Mouse (Mus musculus) neural tube, embryonic 10.5 days (tissue): ENCODE results near the gene Wbp1.

Source experiments
- DNase-seq: peaks from one replicate; pipeline ENCODE4 v3.0.0-alpha.2; 2017; ENCODE audit warnings: low spot score; ENCODE audit errors: extremely low spot score

Wbp1 gene

DNA sequence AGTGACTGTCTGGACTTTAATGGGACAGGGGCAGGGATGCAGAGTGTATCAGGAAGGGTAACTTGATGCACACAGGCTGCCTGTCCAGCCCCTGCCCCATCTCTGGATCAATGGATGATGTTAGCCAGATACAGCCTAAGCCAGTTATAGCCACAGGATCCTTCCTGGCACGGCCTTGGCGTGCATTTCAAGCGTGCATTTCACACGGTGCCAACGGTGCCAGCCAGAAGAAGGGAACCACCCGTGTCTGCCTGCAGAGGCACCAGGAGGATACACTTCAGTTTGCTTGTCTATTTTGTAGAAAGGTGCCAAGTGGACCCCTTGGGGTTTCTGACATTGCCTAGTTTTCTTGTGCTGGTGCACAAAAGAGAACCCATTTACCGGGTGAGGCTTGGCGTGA is 18.7 kb upstream of the Wbp1 start:
- DNase-seq = no peak

DNA sequence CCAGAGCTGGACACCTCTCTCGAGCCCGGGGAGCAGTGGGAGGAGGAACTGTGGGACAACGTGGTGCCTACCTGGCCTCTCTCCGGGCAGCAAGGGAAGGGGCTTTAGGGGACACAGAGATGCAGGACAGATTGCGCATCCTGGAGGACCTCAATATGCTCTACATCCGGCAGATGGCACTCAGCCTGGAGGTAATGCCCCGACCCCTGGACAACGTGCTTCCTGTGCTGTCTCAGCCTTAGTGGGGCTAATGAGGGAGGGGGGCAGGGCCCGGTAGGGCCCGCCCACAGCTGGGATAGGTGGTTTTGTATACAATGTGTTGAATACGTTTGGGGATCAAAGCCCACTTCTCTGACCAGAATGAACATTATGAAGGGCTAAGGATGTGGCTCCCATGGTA is 16.7 kb upstream of the Wbp1 start:
- peak; percentile 75 for DNase-seq

DNA sequence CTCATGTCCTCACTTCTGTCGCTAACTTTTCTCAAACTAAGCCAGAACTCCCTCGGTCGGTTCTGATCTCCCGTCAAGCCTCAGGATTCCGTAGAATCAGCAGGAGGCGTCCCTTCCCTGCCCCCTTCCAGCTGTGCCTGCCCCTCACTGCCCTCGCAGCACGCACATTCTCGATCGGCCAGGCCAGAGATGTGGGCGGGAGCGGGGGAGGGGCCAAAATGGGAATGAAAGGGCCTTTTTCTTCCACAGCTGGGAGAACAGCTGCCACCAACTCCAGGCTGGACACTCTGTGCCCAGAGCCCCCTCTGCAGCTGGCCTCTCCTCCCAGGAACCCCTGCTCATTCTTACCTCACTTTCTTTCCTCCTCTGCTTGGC is 16.2 kb upstream of the Wbp1 start:
- peak; percentile 91 for DNase-seq

DNA sequence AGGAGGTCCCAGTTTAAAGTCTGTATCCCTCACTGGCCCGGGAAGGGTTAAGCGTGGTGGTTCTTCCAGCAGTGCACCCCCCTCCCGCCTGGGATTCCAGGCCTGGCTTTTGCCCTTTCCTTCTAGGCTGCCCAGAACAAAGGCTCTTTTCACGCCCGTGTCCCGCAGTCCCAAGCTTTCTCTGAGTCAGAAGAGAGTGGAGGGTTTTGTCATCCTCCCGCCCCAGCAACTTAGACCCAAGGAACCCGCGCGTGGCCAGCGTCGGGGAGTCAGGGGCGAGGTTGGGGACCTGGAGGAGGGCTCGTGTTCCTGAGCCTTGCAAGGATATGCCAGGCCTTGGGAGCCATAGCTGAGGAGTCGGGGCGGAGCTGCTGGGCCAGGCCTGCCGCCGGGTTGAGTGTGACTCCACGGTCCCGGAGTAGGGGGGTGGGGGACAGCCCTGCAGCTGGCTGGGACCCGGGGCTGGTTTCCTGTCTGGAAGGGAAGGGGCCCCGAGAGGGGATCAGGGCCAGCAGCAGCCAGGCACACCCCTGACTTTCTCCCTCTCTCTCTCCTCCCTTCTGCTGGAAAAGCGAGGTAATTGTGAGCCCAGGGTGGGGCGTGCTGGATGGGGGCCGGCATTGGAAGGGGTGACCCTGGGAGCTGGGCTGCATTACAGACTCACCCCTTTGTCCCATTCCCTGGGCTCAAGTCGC is 15.7 kb upstream of the Wbp1 start:
- peak; percentile 89 for DNase-seq

DNA sequence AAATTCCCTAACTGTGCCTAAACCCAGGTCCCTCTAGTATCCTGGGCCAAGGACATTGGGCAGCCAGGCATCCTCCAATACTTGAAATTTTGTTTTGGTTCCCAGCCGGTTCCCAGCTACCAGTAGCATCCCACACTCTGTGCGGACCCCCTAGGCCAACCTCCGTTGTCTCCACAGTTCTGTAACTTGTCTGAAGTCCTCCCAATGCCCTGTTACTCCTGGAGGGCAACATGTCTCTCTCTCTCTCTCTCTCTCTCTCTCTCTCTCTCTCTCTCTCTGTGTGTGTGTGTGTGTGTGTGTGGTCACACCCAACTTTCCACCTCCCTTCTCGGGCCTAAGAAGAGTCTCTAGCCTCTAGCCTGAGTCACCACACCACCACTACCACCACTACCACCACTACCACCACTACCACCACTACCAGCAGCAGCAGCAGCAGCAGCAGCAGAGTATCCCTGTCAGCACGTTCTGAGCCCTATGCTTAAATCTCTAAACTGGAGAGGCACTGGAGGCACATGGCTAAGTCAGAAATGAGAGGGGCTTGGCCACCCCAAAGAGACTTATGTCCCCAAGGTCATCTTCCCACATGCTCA is 15.0 kb upstream of the Wbp1 start:
- no peak for DNase-seq

DNA sequence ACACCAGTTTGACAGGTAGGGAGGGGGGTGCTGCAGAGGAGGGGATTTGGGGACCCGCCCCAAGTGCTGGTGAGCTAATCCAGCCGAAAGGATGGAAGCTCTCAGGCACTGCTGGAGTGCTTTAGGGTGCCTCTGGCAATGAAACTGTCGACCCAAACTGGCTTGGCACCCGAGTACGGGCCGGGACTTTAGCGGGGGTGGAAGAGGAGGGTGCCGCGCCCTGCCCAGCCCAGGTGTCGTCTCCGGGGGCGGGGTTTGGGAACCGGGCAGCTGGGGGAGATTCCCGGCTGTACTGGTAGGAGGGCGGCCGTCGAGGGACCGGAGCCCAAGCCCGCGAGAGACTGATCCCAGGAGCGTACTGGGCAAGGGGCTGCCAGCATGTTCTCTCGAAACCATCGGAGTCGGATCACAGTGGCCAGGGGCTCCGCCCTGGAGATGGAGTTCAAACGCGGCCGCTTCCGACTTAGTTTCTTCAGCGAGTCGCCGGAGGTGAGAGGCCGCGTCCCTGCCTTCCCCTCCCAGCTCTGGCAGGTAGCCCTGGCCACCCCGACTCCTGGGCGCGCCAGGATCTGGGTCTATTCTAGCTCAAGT is 14.3 kb upstream of the Wbp1 start:
- peak; percentile 41 for DNase-seq

DNA sequence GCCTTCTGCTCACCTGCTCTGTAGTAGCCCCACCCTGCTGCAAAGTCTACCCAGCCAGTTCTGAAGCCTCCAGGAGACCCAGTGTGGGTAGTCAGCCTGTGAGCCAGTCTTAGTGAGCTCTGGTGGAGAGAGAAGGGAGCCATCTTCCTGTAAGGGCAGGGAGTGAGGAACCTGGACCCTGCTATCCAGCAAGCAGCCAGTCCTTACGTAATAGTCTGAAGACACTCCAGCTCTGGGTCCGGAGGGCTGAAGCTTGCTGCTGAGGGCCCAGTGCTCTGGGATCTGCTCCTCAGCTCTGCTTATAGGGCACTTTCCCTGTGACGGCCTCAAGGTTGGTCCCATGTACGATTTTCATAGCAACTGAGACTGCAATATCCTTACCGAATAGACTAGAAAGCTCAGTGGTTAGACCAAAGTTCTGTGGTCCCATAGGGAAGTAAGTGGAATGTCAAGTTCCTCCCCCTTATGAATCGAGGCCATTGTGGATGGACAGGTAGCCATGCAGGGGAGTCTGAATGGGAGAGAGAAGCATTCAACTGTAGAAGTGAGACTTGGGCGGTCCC is 13.7 kb upstream of the Wbp1 start, which contains the start of gene Rtkn:
Gene Rtkn, plus strand, starts transcription at position 513 of the 563 bp plus-strand sequence.
- no peak for DNase-seq

DNA sequence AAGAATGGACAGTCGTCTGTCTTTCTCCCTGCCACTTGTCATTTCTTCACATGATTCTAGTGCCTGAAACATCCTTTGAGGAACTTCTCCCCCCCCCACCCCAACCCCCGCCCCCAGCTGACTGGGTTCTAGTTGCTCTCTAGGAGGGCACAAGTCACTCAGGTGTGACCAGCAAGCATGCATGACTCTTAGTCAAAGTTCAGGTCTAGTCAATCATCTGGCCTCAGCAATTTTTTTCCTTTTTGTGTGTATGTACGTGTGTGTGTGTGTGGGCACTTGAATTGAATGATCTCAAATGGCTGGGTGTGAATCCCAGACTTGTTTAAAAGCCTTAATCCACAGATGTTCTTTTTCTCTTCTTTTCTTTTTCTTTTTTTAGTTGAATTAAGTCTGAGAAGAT is 12.9 kb upstream of the Wbp1 start:
- no peak for DNase-seq

DNA sequence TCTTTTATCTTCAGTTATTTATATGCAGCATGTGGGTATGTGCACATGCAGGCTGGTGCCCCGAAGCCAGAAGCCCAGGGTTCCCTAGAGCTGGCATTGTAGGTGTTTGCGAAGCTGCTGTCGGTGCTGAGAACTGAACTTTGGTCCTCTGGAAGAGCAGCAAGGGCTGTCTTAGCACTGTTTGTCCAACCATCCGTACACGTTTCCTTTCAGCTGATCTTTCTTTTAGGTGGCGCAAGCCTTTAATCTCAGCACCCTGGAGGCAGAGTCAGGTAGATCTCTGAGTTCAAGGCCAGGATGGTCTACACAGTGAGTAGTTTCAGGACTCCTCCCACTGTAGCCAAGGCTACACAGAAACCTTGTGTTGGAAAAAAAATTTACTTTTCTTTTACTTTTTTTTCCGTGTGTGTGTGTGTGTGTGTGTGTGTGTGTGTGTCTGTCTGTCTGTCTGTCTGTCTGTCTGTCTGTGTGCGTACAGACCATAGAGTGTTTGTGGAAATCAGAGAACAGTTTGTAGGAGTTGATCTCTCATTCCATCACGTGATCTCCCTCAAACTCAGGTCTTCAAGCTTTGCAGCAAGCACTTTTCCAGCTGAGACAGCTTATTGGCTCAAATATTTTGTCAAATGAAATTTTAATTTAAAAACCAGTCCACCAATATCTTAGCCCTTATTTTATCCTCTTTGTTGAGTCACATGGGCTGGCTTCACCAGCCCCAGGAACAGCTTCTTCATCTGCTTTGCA is 11.0 kb upstream of the Wbp1 start:
- DNase-seq = no peak

DNA sequence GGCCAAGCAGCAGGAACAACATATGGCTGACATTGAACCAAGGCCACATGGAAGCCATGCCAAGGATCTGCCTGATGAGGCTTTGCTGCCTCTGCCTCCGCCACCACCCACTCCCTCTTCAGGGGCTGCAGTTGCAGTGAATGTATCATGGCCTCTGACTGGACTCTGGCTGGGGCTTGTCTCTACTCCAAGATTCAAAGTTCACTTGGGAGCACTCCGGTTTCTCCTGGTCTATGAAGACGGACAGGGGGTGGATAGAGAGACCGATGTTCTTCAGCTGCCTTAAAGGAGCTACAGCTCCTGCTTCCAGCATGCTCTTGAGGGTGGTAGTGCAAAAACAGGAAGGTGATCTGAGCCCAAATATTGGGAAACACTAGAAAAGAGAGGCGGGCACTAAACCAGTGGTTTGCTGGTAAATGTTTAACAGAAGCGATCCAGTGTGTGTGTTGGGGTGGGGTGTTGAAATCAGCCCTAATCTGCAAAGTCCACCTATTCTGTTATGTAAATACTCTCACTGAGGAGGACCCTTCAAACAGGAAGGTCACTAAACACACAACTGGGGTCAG is 10.2 kb upstream of the Wbp1 start:
- DNase-seq = no peak

DNA sequence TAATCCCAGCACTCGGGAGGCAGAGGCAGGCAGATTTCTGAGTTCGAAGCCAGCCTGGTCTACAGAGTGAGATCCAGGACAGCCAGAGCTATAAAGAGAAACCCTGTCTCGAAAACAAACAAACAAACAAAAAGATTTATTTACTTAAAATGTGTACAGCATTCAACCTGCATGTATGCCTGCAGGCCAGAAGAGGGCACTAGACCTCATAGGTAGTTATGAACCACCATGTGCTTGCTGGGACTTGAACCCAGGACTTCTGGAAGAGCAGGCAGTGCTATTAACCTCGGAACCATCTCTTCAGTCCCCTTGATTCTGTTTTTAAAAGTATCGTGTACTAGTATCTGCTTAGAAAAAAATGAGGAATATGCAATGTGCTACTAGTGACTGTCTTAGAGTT is 6.1 kb upstream of the Wbp1 start:
- no peak for DNase-seq

DNA sequence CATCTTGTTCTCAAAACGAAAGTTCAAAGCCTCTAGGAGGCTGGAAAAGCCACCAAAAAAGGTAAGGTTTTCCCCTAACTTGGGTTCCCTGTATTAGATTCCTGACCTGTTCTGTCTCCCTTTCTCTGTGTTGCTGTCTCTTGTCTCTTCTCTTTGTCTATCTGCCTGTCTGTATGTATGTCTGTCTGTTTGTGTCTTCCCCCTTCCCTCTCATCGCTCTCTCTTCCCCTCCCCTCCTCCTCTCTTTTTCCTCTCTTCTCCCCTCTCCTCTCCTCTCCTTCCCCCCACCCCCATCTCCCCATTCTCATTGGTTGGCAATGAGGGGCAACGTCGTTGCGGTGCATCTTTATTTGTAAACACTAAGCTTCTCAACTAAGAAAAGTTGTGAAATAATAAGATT is 4.0 kb upstream of the Wbp1 start, which contains the start of gene Ino80b:
Gene Ino80b, minus strand, starts transcription at position 101 of the 400 bp plus-strand sequence.
- no peak for DNase-seq

DNA sequence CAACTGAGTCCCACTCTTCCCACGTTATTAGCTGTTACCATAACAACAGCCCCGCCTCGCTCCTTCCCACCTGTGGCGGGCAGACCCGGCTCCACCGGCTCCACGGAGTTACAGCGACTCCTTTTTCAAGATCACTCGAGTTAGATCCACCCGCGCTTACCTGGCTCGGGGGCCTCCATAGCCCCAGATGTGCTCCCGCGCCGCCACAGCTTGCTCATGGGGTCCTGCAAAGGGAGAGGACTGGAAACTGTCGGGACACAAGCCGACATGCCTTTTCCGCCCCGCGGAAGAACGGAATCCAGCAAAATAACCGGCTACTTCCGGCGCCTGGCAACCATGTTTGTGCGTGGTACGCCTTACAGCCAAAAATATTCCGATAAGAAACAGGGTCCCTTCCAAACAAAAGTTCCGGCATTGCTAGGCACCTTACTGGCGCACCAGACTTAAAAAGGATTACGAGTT is 3.5 kb upstream of the Wbp1 start:
- DNase-seq = peak; percentile 94

DNA sequence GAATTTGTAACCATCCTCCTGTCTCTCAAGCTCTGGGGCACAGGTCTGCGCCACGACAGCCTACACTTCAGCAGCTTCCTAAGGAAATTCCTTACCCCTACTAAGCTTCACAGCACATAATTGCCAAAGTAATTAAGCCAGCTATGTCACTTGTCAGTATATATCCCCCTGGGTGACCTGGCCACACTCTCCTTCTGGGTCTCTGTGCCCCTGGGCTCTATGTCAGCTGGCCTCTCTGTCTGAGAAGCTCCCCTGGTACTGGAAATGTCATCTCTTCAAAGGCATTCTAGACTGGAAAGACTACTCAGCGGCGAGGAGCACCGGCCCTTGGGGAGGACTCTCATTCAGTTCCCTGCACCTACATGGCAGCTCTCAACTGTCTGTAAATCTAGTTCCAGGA is 1.6 kb upstream of the Wbp1 start:
- no peak for DNase-seq

DNA sequence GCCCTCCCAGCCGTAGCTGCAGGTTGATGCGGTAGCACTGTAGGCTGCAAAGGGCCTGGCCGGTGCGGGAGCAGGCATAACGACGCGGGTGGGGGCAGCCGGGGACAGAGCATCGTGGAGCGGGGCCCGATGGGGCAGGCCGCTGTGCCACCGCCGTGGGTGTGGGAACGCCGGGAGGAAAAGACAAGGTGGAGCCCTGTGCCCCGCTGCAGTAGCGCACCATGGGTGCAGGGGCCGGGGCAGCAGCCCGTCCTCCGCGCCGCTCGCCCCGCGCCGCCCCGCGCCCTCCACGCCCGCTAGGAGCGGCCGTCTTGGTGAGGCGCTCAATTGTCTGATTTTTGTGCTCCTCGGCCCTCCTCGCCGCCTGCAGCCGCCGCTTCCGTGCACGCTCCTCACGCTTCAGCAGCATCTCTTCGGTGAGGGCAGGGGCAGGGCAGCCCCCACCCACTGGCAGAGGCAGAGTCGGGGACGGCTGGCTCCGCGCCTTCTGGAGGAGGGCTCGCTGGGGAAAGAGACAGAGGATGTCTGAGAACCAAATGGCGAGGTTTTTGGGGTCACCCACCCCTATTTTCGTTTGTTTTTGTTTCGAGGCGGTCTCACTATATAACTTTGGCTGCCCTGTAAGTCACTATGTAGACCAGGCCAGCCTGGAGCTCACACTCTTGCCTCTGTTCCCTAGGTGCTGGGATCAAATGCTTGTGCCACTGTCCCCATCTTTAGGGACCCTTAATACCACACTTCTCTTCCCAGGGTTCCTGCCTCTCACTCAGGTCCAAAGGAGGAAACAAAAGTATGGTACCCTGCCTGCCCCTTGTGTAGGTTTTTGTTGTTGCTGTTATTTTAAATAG is 728 bp upstream of the Wbp1 start:
- DNase-seq = no peak

DNA sequence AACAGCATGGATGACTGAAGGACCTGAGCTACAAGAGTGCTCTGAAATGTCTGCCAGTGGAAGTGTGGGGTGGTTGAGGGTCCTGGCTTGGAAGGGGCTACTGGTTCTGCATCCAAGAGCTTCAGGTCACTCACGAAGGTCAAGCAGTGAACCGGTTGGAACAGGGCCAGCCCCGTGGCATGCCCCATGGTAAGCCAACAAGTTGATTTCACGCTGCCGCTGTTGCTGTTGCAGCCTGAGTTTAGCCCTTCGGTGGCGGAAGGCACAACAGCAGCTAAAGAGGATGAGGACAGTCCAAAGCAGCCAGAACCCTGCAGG is 1.7 kb downstream of the Wbp1 start:
- no peak for DNase-seq

DNA sequence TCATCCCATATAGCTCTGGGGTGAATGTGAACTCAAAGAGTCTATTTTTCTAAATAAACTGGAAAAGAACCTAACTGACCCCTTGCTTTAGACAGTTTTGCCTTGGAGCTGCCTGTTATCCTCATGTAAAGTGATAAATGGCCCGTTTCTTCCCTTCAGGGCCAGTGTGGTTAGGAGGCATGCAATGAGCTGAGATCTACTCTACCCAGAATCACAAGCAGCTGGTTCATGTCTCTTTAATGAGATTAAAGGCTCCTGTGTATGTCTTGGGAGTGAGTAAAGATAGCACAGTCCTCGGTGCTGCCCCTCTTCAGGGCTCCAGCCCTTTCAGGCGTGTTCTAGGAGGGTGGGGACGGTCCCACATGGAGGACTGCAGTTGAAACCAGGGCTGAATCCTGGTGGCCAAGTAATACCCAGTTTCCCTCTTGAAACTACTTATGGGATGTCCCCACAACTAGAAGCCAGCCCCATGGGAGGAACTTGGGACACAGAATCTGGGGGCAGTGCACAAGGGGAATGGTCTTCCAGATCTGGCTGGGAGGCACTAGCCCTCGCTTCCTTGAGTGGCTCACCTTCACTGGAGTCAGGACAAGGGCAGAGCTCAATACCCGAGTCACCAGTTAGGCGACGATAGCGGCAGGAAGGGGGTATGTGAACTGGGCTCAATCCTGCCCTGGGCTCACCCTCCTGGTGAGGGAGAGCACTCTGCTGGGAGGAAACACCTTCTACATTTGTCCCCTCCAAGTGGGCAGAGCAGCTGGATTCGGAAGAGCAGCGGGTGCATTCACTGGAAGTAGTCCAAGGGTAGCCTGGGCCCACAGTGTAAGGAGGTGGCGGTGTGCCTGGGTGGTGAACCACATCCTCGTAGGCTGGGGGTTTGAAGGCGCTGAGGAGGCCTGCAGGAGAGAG is 2.3 kb downstream of the Wbp1 start:
- no peak for DNase-seq

DNA sequence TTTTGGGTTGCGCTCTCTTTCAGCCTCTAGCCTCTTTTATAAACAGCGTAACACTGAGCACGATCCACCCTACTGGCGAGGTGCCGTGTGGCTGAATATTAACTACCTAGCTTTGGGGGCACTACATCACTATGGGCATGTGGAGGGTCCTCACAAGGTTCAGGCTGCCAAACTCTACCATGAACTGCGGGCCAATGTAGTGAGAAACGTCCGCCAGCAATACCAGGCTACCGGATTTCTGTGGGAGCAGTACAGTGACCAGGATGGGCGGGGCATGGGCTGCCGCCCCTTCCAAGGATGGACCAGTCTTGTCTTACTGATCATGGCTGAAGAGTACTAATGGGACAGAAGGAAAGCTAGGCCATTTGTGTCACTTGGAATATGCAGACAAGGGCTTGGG is 3.0 kb downstream of the Wbp1 start:
- DNase-seq = no peak

DNA sequence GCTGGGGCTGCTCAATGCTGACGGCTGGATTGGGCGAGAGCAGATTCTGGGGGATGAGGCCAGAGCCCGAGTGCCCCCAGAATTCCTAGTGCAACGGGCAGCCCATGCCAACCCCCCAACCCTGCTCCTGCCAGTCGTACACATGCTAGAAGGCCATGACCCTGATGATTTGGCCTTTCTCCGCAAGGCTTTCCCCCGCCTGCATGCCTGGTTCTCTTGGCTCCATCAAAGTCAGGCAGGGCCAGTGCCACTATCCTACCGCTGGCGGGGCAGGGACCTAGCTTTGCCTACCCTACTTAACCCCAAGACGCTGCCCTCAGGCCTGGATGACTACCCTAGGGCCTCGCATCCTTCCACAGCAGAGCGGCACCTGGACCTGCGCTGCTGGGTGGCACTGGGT is 3.7 kb downstream of the Wbp1 start:
- DNase-seq = no peak

DNA sequence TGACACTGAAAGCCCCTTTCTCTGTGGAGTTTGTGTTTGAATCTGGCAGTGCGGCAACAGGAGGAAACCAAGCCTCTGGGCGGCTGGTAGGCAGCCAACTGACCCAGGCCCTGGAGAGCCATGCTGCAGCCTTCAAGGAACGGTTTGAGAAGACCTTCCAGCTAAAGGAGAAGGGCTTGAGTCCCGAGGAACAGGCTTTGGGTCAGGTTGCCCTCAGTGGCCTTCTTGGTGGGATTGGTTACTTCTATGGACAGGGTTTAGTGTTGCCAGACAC is 4.3 kb downstream of the Wbp1 start:
- no peak for DNase-seq
